Mouse (Mus musculus): Measurements from ENCODE around the gene Gm20696.

DNA sequence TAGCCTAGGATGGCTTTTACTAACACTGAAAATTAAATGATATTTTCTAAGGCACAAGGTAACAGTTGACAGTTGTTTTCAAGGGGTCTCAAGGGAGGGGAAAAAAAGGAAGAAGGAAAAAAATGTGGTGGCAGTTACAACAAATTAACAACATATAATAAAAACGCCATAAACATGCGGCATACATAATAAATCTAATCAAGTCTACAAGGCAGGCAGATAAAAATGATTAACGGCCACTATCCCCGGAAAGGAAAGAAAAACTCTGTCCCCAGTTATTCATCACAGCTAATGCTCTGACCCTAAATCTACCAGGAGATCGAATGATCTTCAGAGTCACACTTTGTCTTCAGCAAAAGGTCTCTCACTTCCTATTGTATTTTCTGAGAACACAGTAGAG lies 330.4 kb downstream of the Gm20696 start:
- TF ChIP-seq CTCF (IDR thresholded peaks at IDR 0.05; ENCODE audit: low read depth, low read length) (no peak), POLR2A (IDR thresholded peaks at IDR 0.05; ENCODE audit: insufficient read depth, low read length) (no peak)

Measured in ES-Bruce4 (cell line).